Mouse (Mus musculus) midbrain, embryonic 10.5 days (tissue): ENCODE measurements around the gene Crk. TPM values are rescaled to one million over a fixed set of nuclear protein-coding genes. Genes with fewer than 3 reads are reported as not detected.
"Not testable (repeated sequence)": the region's sequence is repeated elsewhere in the genome, so short reads cannot be mapped to it uniquely, and the experiment has no call there.

Source experiments
- DNase-seq: peaks from one replicate; pipeline ENCODE4 v3.0.0-alpha.2; 2017; ENCODE audit warnings: low spot score
- H3K27ac ChIP-seq: fragments of 300-500 bp; sonication (generic); replicated peaks from 2 replicates; pipeline ENCODE4 v1.5.1; 2016; ENCODE audit warnings: mild to moderate bottlenecking
- H3K27me3 ChIP-seq: fragments of 300-500 bp; sonication (generic); 2 replicates; pipeline ENCODE4 v1.6.1; 2016; ENCODE audit warnings: low read depth, mild to moderate bottlenecking; ENCODE audit not compliant: poor library complexity, severe bottlenecking
- H3K36me3 ChIP-seq: fragments of 300-500 bp; sonication (generic); 2 replicates; pipeline ENCODE4 v1.6.1; 2016; ENCODE audit warnings: mild to moderate bottlenecking, moderate library complexity
- H3K4me1 ChIP-seq: fragments of 300-500 bp; sonication (generic); 2 replicates; pipeline ENCODE4 v1.6.1; 2016
- H3K4me3 ChIP-seq: fragments of 300-500 bp; sonication (generic); 2 replicates; pipeline ENCODE4 v1.5.1; 2016; ENCODE audit warnings: mild to moderate bottlenecking, moderate library complexity
- H3K9me3 ChIP-seq: fragments of 300-500 bp; sonication (generic); replicated peaks from 2 replicates; pipeline ENCODE4 v1.6.1; 2016; ENCODE audit warnings: mild to moderate bottlenecking
- WGBS: fragments of 180-500 bp; shearing (Covaris S2); methylation state at CpG from one replicate; pipeline ENCODE4 v1.1.7; 2016; 5-methylcytosine and 5-hydroxymethylcytosine counted together
- polyA plus RNA-seq: library from polyadenylated mRNA; unstranded; fragments of >200 nt; fragmentation: Nextera tagmentation; extraction: Ambion mirVana; gene quantifications from 2 replicates; pipeline ENCODE4 v1.2.1, GENCODE M21; 2016

The Crk gene
- polyA plus RNA-seq, 1 experiment from 2014 or later, result 133 TPM

- peaks cover 20% of the 10 kb centered on the region for H3K36me3 ChIP-seq
- no peaks in the 10 kb centered on the region for H3K9me3 ChIP-seq
- peaks cover 22% of the 10 kb centered on the region for H3K4me1 ChIP-seq
- DNase-seq, result no peak
- peak overlapping the region; percentile 96 for H3K4me3 ChIP-seq
- no peaks in the 10 kb centered on the region for H3K27me3 ChIP-seq
- WGBS, result 91% methylated on average over 3 of the region's 3 CpGs
- no peak overlapping the region for H3K27ac ChIP-seq
These were observed 945 bp upstream of the Crk start for GRCm38 (mm10) chr11:75677881-75678746.

GRCm38 (mm10) chr11:75679439-75680171, 546 bp downstream of the Crk start:
- H3K4me1 ChIP-seq, result peaks cover 22% of the 10 kb centered on the region
- WGBS, result under 1% methylated on average over 43 of the region's 43 CpGs
- H3K27me3 ChIP-seq, result no peaks in the 10 kb centered on the region
- no peak for DNase-seq
- peaks cover 29% of the 10 kb centered on the region for H3K36me3 ChIP-seq
- H3K4me3 ChIP-seq, result peak overlapping the region; percentile 96
- no peaks in the 10 kb centered on the region for H3K9me3 ChIP-seq
- peak overlapping the region; percentile 96 for H3K27ac ChIP-seq

GRCm38 (mm10) chr11:75684462-75684861, 5.4 kb downstream of the Crk start:
- H3K4me1 ChIP-seq, result peaks cover 17% of the 10 kb centered on the region
- 93% methylated on average over 5 of the region's 5 CpGs for WGBS
- H3K27ac ChIP-seq, result no peak overlapping the region
- DNase-seq, result no peak
- no peak overlapping the region for H3K4me3 ChIP-seq
- H3K27me3 ChIP-seq, result no peaks in the 10 kb centered on the region
- no peaks in the 10 kb centered on the region for H3K9me3 ChIP-seq
- H3K36me3 ChIP-seq, result peaks cover 57% of the 10 kb centered on the region

- H3K27ac ChIP-seq, result no peak overlapping the region
- peaks cover 16% of the 10 kb centered on the region for H3K4me1 ChIP-seq
- H3K9me3 ChIP-seq, result no peaks in the 10 kb centered on the region
- H3K4me3 ChIP-seq, result no peak overlapping the region
- H3K36me3 ChIP-seq, result peaks cover 62% of the 10 kb centered on the region
- no peak for DNase-seq
- WGBS, result 84% methylated on average over 2 of the region's 2 CpGs
- H3K27me3 ChIP-seq, result no peaks in the 10 kb centered on the region
These were observed 5.9 kb downstream of the Crk start for GRCm38 (mm10) chr11:75684956-75685355.

GRCm38 (mm10) chr11:75687343-75687993, 8.4 kb downstream of the Crk start:
- Histone ChIP-seq H3K27ac (no peak overlapping the region), H3K36me3 (peaks cover 77% of the 10 kb centered on the region), H3K4me1 (no peaks in the 10 kb centered on the region), H3K27me3 (no peaks in the 10 kb centered on the region), H3K4me3 (no peak overlapping the region), H3K9me3 (no peaks in the 10 kb centered on the region)
- no peak for DNase-seq
- WGBS, result 75% methylated on average over 2 of the region's 2 CpGs

- H3K36me3 ChIP-seq, result peaks cover 77% of the 10 kb centered on the region
- WGBS, result 93% methylated on average over 2 of the region's 2 CpGs
These were observed 9.1 kb downstream of the Crk start for GRCm38 (mm10) chr11:75688132-75688531.

GRCm38 (mm10) chr11:75689977-75690376, 10.9 kb downstream of the Crk start:
- no peaks in the 10 kb centered on the region for H3K27me3 ChIP-seq
- no peak for DNase-seq
- whole genome bisulfite sequencing, result 93% methylated on average over 1 of the region's 1 CpGs
- H3K4me1 ChIP-seq, result no peaks in the 10 kb centered on the region
- H3K36me3 ChIP-seq, result peaks cover 77% of the 10 kb centered on the region
- no peaks in the 10 kb centered on the region for H3K9me3 ChIP-seq
- no peak overlapping the region for H3K4me3 ChIP-seq
- no peak overlapping the region for H3K27ac ChIP-seq

More at GRCm38 (mm10) chr11:75688132-75688531, 9.1 kb downstream of the Crk start:
- DNase-seq, result no peak
- Histone ChIP-seq H3K4me3 (no peak overlapping the region), H3K4me1 (no peaks in the 10 kb centered on the region), H3K27me3 (no peaks in the 10 kb centered on the region), H3K9me3 (no peaks in the 10 kb centered on the region), H3K27ac (no peak overlapping the region)

GRCm38 (mm10) chr11:75691047-75691446, 12.0 kb downstream of the Crk start:
- H3K4me1 ChIP-seq, result no peaks in the 10 kb centered on the region
- no peak for DNase-seq
- H3K9me3 ChIP-seq, result no peaks in the 10 kb centered on the region
- no peaks in the 10 kb centered on the region for H3K27me3 ChIP-seq
- H3K4me3 ChIP-seq, result no peak overlapping the region
- peaks cover 78% of the 10 kb centered on the region for H3K36me3 ChIP-seq
- H3K27ac ChIP-seq, result no peak overlapping the region

- Histone ChIP-seq H3K9me3 (no peaks in the 10 kb centered on the region), H3K36me3 (peaks cover 98% of the 10 kb centered on the region), H3K4me1 (no peaks in the 10 kb centered on the region), H3K27ac (no peak overlapping the region), H3K27me3 (no peaks in the 10 kb centered on the region), H3K4me3 (no peak overlapping the region)
- no peak for DNase-seq
- 94% methylated on average over 5 of the region's 5 CpGs for WGBS
These were observed 14.5 kb downstream of the Crk start for GRCm38 (mm10) chr11:75693570-75693969.

GRCm38 (mm10) chr11:75697464-75697863, 18.4 kb downstream of the Crk start:
- WGBS, result 96% methylated on average over 3 of the region's 3 CpGs
- not testable (repeated sequence) for H3K27ac ChIP-seq, H3K9me3 ChIP-seq, H3K4me3 ChIP-seq, H3K27me3 ChIP-seq, H3K4me1 ChIP-seq, DNase-seq
- peaks cover 97% of the 10 kb centered on the region for H3K36me3 ChIP-seq

- H3K27ac ChIP-seq, result no peak overlapping the region
- H3K4me1 ChIP-seq, result no peaks in the 10 kb centered on the region
- DNase-seq, result no peak
- WGBS, result 96% methylated on average over 5 of the region's 5 CpGs
- no peaks in the 10 kb centered on the region for H3K27me3 ChIP-seq
- peaks cover 97% of the 10 kb centered on the region for H3K36me3 ChIP-seq
- no peaks in the 10 kb centered on the region for H3K9me3 ChIP-seq
- no peak overlapping the region for H3K4me3 ChIP-seq
These were observed 21.5 kb downstream of the Crk start for GRCm38 (mm10) chr11:75700557-75700956.

- H3K4me1 ChIP-seq, result no peaks in the 10 kb centered on the region
- H3K27ac ChIP-seq, result no peak overlapping the region
- no peak for DNase-seq
- WGBS, result 93% methylated on average over 6 of the region's 6 CpGs
- no peaks in the 10 kb centered on the region for H3K9me3 ChIP-seq
- H3K36me3 ChIP-seq, result peaks cover 94% of the 10 kb centered on the region
- H3K27me3 ChIP-seq, result no peaks in the 10 kb centered on the region
- H3K4me3 ChIP-seq, result no peak overlapping the region
These were observed 23.7 kb downstream of the Crk start for GRCm38 (mm10) chr11:75702761-75703160.
